Mouse (Mus musculus): ENCODE measurements around the gene Prdx2. TPM values are rescaled to one million over a fixed set of nuclear protein-coding genes. Genes with fewer than 3 reads are reported as not detected.

The Prdx2 gene
- polyA plus RNA-seq, 1 experiment: 267 TPM

- Histone ChIP-seq H3K4me1 (ENCODE audit: control insufficient read depth, insufficient read depth, low read length) (no peaks in the 10 kb centered on the region), H3K27ac (ENCODE audit: insufficient read depth, low read depth, low read length) (no peak overlapping the region), H3K4me3 (ENCODE audit: insufficient read depth, low read length) (no peak overlapping the region)
- TF ChIP-seq CTCF (IDR thresholded peaks at IDR 0.05; ENCODE audit: low read depth, low read length): no peak
- TF ChIP-seq POLR2A (IDR thresholded peaks at IDR 0.05; ENCODE audit: borderline replicate concordance, low read depth, low read length): no peak
Measured at GRCm38 (mm10) chr8:84947241-84947545, 22.2 kb upstream of the Prdx2 start.

- Histone ChIP-seq H3K4me1 (ENCODE audit: control insufficient read depth, insufficient read depth, low read length) (peaks cover 8% of the 10 kb centered on the region), H3K27ac (ENCODE audit: insufficient read depth, low read depth, low read length) (no peak overlapping the region), H3K4me3 (ENCODE audit: insufficient read depth, low read length) (no peak overlapping the region)
- TF ChIP-seq POLR2A (IDR thresholded peaks at IDR 0.05; ENCODE audit: borderline replicate concordance, low read depth, low read length): no peak
- no peak for TF ChIP-seq CTCF (IDR thresholded peaks at IDR 0.05; ENCODE audit: low read depth, low read length)
Measured at GRCm38 (mm10) chr8:84949753-84950152, 19.6 kb upstream of the Prdx2 start.

GRCm38 (mm10) chr8:84952612-84953255 is 16.7 kb upstream of the Prdx2 start:
- TF ChIP-seq POLR2A (IDR thresholded peaks at IDR 0.05; ENCODE audit: borderline replicate concordance, low read depth, low read length) (no peak), CTCF (IDR thresholded peaks at IDR 0.05; ENCODE audit: low read depth, low read length) (no peak)
- peak overlapping the region; percentile 33 for H3K4me3 ChIP-seq (ENCODE audit: insufficient read depth, low read length)
- H3K27ac ChIP-seq (ENCODE audit: insufficient read depth, low read depth, low read length): no peak overlapping the region
- H3K4me1 ChIP-seq (ENCODE audit: control insufficient read depth, insufficient read depth, low read length): peaks cover 8% of the 10 kb centered on the region

- Histone ChIP-seq H3K27ac (ENCODE audit: insufficient read depth, low read depth, low read length) (no peak overlapping the region), H3K4me3 (ENCODE audit: insufficient read depth, low read length) (no peak overlapping the region), H3K4me1 (ENCODE audit: control insufficient read depth, insufficient read depth, low read length) (peaks cover 8% of the 10 kb centered on the region)
- TF ChIP-seq CTCF (IDR thresholded peaks at IDR 0.05; ENCODE audit: low read depth, low read length) (peak; percentile 58; the same call in 1 of the 2 replicates), POLR2A (IDR thresholded peaks at IDR 0.05; ENCODE audit: borderline replicate concordance, low read depth, low read length) (no peak)
Measured at GRCm38 (mm10) chr8:84956768-84957167, 12.6 kb upstream of the Prdx2 start.

- peaks cover 1% of the 10 kb centered on the region for H3K4me1 ChIP-seq (ENCODE audit: control insufficient read depth, insufficient read depth, low read length)
- H3K4me3 ChIP-seq (ENCODE audit: insufficient read depth, low read length): no peak overlapping the region
- H3K27ac ChIP-seq (ENCODE audit: insufficient read depth, low read depth, low read length): no peak overlapping the region
- TF ChIP-seq POLR2A (IDR thresholded peaks at IDR 0.05; ENCODE audit: borderline replicate concordance, low read depth, low read length) (no peak), CTCF (IDR thresholded peaks at IDR 0.05; ENCODE audit: low read depth, low read length) (no peak)
Measured at GRCm38 (mm10) chr8:84959811-84960210, 9.6 kb upstream of the Prdx2 start.

GRCm38 (mm10) chr8:84963952-84964351 is 5.4 kb upstream of the Prdx2 start:
- Histone ChIP-seq H3K4me1 (ENCODE audit: control insufficient read depth, insufficient read depth, low read length) (peaks cover 22% of the 10 kb centered on the region), H3K4me3 (ENCODE audit: insufficient read depth, low read length) (no peak overlapping the region), H3K27ac (ENCODE audit: insufficient read depth, low read depth, low read length) (no peak overlapping the region)
- TF ChIP-seq POLR2A (IDR thresholded peaks at IDR 0.05; ENCODE audit: borderline replicate concordance, low read depth, low read length) (no peak), CTCF (IDR thresholded peaks at IDR 0.05; ENCODE audit: low read depth, low read length) (no peak)

- Histone ChIP-seq H3K4me1 (ENCODE audit: control insufficient read depth, insufficient read depth, low read length) (peaks cover 22% of the 10 kb centered on the region), H3K4me3 (ENCODE audit: insufficient read depth, low read length) (peak overlapping the region; percentile 83), H3K27ac (ENCODE audit: insufficient read depth, low read depth, low read length) (peak overlapping the region; percentile 55)
- TF ChIP-seq POLR2A (IDR thresholded peaks at IDR 0.05; ENCODE audit: borderline replicate concordance, low read depth, low read length) (no peak), CTCF (IDR thresholded peaks at IDR 0.05; ENCODE audit: low read depth, low read length) (no peak)
Measured at GRCm38 (mm10) chr8:84965731-84966291, 3.6 kb upstream of the Prdx2 start.

- Histone ChIP-seq H3K4me1 (ENCODE audit: control insufficient read depth, insufficient read depth, low read length) (peaks cover 22% of the 10 kb centered on the region), H3K27ac (ENCODE audit: insufficient read depth, low read depth, low read length) (no peak overlapping the region), H3K4me3 (ENCODE audit: insufficient read depth, low read length) (no peak overlapping the region)
- no peak for TF ChIP-seq CTCF (IDR thresholded peaks at IDR 0.05; ENCODE audit: low read depth, low read length)
- no peak for TF ChIP-seq POLR2A (IDR thresholded peaks at IDR 0.05; ENCODE audit: borderline replicate concordance, low read depth, low read length)
Measured at GRCm38 (mm10) chr8:84966603-84967002, 2.8 kb upstream of the Prdx2 start.

GRCm38 (mm10) chr8:84967532-84968304 is 1.7 kb upstream of the Prdx2 start:
- H3K4me1 ChIP-seq (ENCODE audit: control insufficient read depth, insufficient read depth, low read length): peaks cover 22% of the 10 kb centered on the region
- H3K27ac ChIP-seq (ENCODE audit: insufficient read depth, low read depth, low read length): peak overlapping the region; percentile 87
- peak overlapping the region; percentile 17 for H3K4me3 ChIP-seq (ENCODE audit: insufficient read depth, low read length)
- TF ChIP-seq CTCF (IDR thresholded peaks at IDR 0.05; ENCODE audit: low read depth, low read length) (no peak), POLR2A (IDR thresholded peaks at IDR 0.05; ENCODE audit: borderline replicate concordance, low read depth, low read length) (no peak)

- H3K4me3 ChIP-seq (ENCODE audit: insufficient read depth, low read length): peak overlapping the region; percentile 80
- peak overlapping the region; percentile 87 for H3K27ac ChIP-seq (ENCODE audit: insufficient read depth, low read depth, low read length)
- TF ChIP-seq POLR2A (IDR thresholded peaks at IDR 0.05; ENCODE audit: borderline replicate concordance, low read depth, low read length): no peak
- TF ChIP-seq CTCF (IDR thresholded peaks at IDR 0.05; ENCODE audit: low read depth, low read length): no peak
- H3K4me1 ChIP-seq (ENCODE audit: control insufficient read depth, insufficient read depth, low read length): peaks cover 22% of the 10 kb centered on the region
Measured at GRCm38 (mm10) chr8:84968650-84969049, 737 bp upstream of the Prdx2 start.

Data from bone marrow macrophage, adult 2 months (primary cell).